Mouse (Mus musculus) limb, embryonic 12.5 days (tissue): Measurements from ENCODE around the gene Tubgcp2. TPM values are rescaled to one million over a fixed set of nuclear protein-coding genes. Genes with fewer than 3 reads are reported as not detected.

Experiments
- microRNA counts: library from miRNA; unstranded; fragments of <30 nt; microRNA quantifications from one replicate; lab custom pipeline; 2017
- microRNA-seq: library from miRNA; unstranded; fragments of <30 nt; microRNA quantifications from one replicate; pipeline ENCODE4, GENCODE M21; 2017
- polyA plus RNA-seq: library from polyadenylated mRNA; unstranded; fragments of >200 nt; fragmentation: Nextera tagmentation; extraction: Ambion mirVana; gene quantifications from 2 replicates; pipeline ENCODE4 v1.2.1, GENCODE M21; 2016

Tubgcp2 gene
- polyA plus RNA-seq, 1 experiment from 2014 or later: 82.3 TPM

MicroRNAs within 50 kb of the gene (microRNA counts, 519-probe panel; counts per million panel counts)
- microRNA mmu-miR-202-3p (lab: Ali Mortazavi, UCI) (not detected), microRNA mmu-miR-202-5p (lab: Ali Mortazavi, UCI) (not detected)

Small RNAs within 50 kb of the gene (microRNA-seq; reads per million reads assigned to microRNA genes)
- gene Mir202 (not detected), gene Mir7062 (1.6 reads per million), gene mmu-mir-7686 (not detected)

Other genes starting within 250 kb of the Tubgcp2 start
- gene Adgra1, start 202.5 kb downstream of the Tubgcp2 start, polyA plus RNA-seq: not detected in 2 replicates
- 0.13 and 0.15 TPM in 2 replicates for gene Kndc1, start 142.0 kb downstream of the Tubgcp2 start, polyA plus RNA-seq
- gene Utf1, start 92.9 kb downstream of the Tubgcp2 start, polyA plus RNA-seq: 0.23 and 0.34 TPM in 2 replicates
- 0.31 and 0.51 TPM in 2 replicates for gene 6430531B16Rik, start 57.9 kb downstream of the Tubgcp2 start, polyA plus RNA-seq
- gene Adam8, start 44.1 kb downstream of the Tubgcp2 start, polyA plus RNA-seq: 2.1 and 2.7 TPM in 2 replicates
- 41.4 and 43.0 TPM in 2 replicates for gene Zfp511, start 278 bp downstream of the Tubgcp2 start, polyA plus RNA-seq
- 0.10 TPM in 1 of 2 replicates, not detected in the other for gene Msx3, start 12.4 kb upstream of the Tubgcp2 start, polyA plus RNA-seq
- 1.8 and 2.5 TPM in 2 replicates for gene Caly, start 45.9 kb upstream of the Tubgcp2 start, polyA plus RNA-seq
- gene Prap1, start 56.7 kb upstream of the Tubgcp2 start, polyA plus RNA-seq: not detected in 2 replicates
- gene Fuom, start 65.8 kb upstream of the Tubgcp2 start, polyA plus RNA-seq: 21.3 and 21.8 TPM in 2 replicates
- 15.5 and 20.4 TPM in 2 replicates for gene Paox, start 79.1 kb upstream of the Tubgcp2 start, polyA plus RNA-seq
- gene Echs1, start 79.8 kb upstream of the Tubgcp2 start, polyA plus RNA-seq: 166 and 175 TPM in 2 replicates
- 20.2 and 22.6 TPM in 2 replicates for gene Mtg1, start 100.9 kb upstream of the Tubgcp2 start, polyA plus RNA-seq
- 0.10 and 0.14 TPM in 2 replicates for gene Sprn, start 118.2 kb upstream of the Tubgcp2 start, polyA plus RNA-seq
- not detected in 2 replicates for gene Olfr522, start 128.1 kb upstream of the Tubgcp2 start, polyA plus RNA-seq
- gene Olfr523, start 136.5 kb upstream of the Tubgcp2 start, polyA plus RNA-seq: not detected in 2 replicates
- not detected in 2 replicates for gene Olfr524, start 169.3 kb upstream of the Tubgcp2 start, polyA plus RNA-seq
- not detected in 2 replicates for gene Cd163l1, start 181.6 kb upstream of the Tubgcp2 start, polyA plus RNA-seq
- not detected in 2 replicates for gene 5830411N06Rik, start 210.6 kb upstream of the Tubgcp2 start, polyA plus RNA-seq